ENCODE assay signal across 15 mouse cellular contexts in the genomic region with DNA sequence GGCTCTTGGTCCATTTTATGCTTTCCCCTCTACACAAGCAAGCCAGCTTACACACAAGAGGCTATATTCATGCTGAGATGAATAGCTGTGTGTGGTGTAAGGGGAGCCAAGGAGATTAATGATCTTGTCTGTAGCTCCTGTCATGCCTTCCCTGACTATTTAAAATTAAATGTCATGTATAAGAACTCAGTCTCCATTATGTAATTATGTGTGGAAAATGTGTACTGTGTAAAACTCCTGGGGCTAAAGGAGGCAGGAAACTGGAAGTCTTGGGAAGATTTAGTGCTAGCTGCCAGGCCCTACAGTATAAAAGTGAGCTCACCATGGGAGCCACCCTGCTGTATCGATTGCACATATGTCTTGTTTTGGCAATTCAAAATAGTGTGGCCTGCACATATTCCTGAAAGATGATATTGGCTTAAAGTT.
DNase-seq lines count a peak whose midpoint lies in the region; ATAC-seq and TF ChIP-seq lines count a peak whose summit lies in the region.
"Had no signal": no experiment of that assay in that cellular context is flagged by ENCODE, and none has a peak within 500 bp of the region (broad histone marks: within the 10 kb centered on the region; RNA-seq: fewer than 3 reads in every experiment).

No protein-coding gene starts in this region.

- TF ChIP-seq CTCF in hindbrain, postnatal 0 days (IDR thresholded peaks at IDR 0.05; ENCODE audit: low read depth): no peak
- no peak for TF ChIP-seq CTCF in lung, adult 2 months (IDR thresholded peaks at IDR 0.05; ENCODE audit: insufficient read depth, low read length)

- no peak overlapping the region for H3K27ac ChIP-seq in midbrain, embryonic 13.5 days
- H3K27ac ChIP-seq in midbrain, embryonic 11.5 days (ENCODE audit: low read depth, low read length): no peak overlapping the region
- no peak overlapping the region for H3K27ac ChIP-seq in hindbrain, postnatal 0 days
- H3K27ac ChIP-seq in neural tube, embryonic 14.5 days (ENCODE audit: low read depth, low read length): no peak overlapping the region; the same call in 1 of the 2 replicates
- H3K27ac ChIP-seq: heart, embryonic 13.5 days; kidney, postnatal 0 days; midbrain, embryonic 12.5 days; stomach, embryonic 15.5 days had no signal

- WGBS in midbrain, embryonic 13.5 days: 63% methylated on average over 1 of the region's 1 CpGs
- WGBS in midbrain, embryonic 11.5 days: 81% methylated on average over 1 of the region's 1 CpGs
- 15% methylated on average over 1 of the region's 1 CpGs for WGBS in hindbrain, postnatal 0 days
- WGBS in neural tube, embryonic 14.5 days: 32% methylated on average over 1 of the region's 1 CpGs
- WGBS in lung, adult 2 months: 73% methylated on average over 1 of the region's 1 CpGs

- H3K27me3 ChIP-seq in midbrain, embryonic 13.5 days: no peaks in the 10 kb centered on the region
- no peaks in the 10 kb centered on the region for H3K27me3 ChIP-seq in midbrain, embryonic 11.5 days (ENCODE audit: control insufficient read depth, insufficient read depth, low read length)
- H3K27me3 ChIP-seq in hindbrain, postnatal 0 days (ENCODE audit: insufficient read depth, low read length): no peaks in the 10 kb centered on the region
- no peaks in the 10 kb centered on the region for H3K27me3 ChIP-seq in neural tube, embryonic 14.5 days (ENCODE audit: control insufficient read depth, insufficient read depth, low read length)
- H3K27me3 ChIP-seq: heart, embryonic 13.5 days; midbrain, embryonic 12.5 days; stomach, embryonic 15.5 days had no signal

- DNase-seq in embryo, embryonic 11 days: peak; percentile 21
- DNase-seq in embryo, embryonic 10 days (ENCODE audit: low spot score): no peak
- DNase-seq in midbrain, embryonic 11.5 days (ENCODE audit: low spot score, missing footprints): no peak
- no peak for DNase-seq in hindbrain, postnatal 0 days (ENCODE audit: low spot score)
- no peak for DNase-seq in lung, adult 2 months
- DNase-seq in thymus, adult 18-20 months: no peak
- DNase-seq: adrenal gland, adult 8-10 months; gastrocnemius, postnatal 36 days had no signal

- H3K9ac ChIP-seq in midbrain, embryonic 13.5 days (replicated peaks): no peak overlapping the region
- H3K9ac ChIP-seq in midbrain, embryonic 11.5 days (ENCODE audit: low read length): no peak overlapping the region
- no peak overlapping the region for H3K9ac ChIP-seq in hindbrain, postnatal 0 days (replicated peaks; ENCODE audit: low read length)
- H3K9ac ChIP-seq in neural tube, embryonic 14.5 days (replicated peaks; ENCODE audit: low read depth, low read length): no peak overlapping the region
- H3K9ac ChIP-seq: heart, embryonic 13.5 days; midbrain, embryonic 12.5 days; stomach, embryonic 15.5 days had no signal

- no peak for TF ChIP-seq POLR2A in lung, adult 2 months (IDR thresholded peaks at IDR 0.05; ENCODE audit: borderline replicate concordance, extremely low read depth, low read depth, low read length)

- no peaks in the 10 kb centered on the region for H3K9me3 ChIP-seq in midbrain, embryonic 13.5 days
- no peaks in the 10 kb centered on the region for H3K9me3 ChIP-seq in midbrain, embryonic 11.5 days (ENCODE audit: control insufficient read depth, low read length)
- no peaks in the 10 kb centered on the region for H3K9me3 ChIP-seq in hindbrain, postnatal 0 days (ENCODE audit: low read length)
- H3K9me3 ChIP-seq in neural tube, embryonic 14.5 days (ENCODE audit: control insufficient read depth, low read length): no peaks in the 10 kb centered on the region
- H3K9me3 ChIP-seq: heart, embryonic 13.5 days; midbrain, embryonic 12.5 days; stomach, embryonic 15.5 days had no signal

- no peak overlapping the region for H3K4me3 ChIP-seq in midbrain, embryonic 13.5 days (replicated peaks)
- no peak overlapping the region for H3K4me3 ChIP-seq in midbrain, embryonic 11.5 days (ENCODE audit: low read depth, low read length)
- no peak overlapping the region for H3K4me3 ChIP-seq in hindbrain, postnatal 0 days (ENCODE audit: low read length)
- H3K4me3 ChIP-seq in neural tube, embryonic 14.5 days (ENCODE audit: low read depth, low read length): no peak overlapping the region
- no peak overlapping the region for H3K4me3 ChIP-seq in lung, adult 2 months (replicated peaks; ENCODE audit: extremely low read depth, low read depth, low read length)
- H3K4me3 ChIP-seq: heart, embryonic 13.5 days; midbrain, embryonic 12.5 days; stomach, embryonic 15.5 days had no signal

- H3K4me2 ChIP-seq in midbrain, embryonic 13.5 days (replicated peaks): no peak overlapping the region
- H3K4me2 ChIP-seq in midbrain, embryonic 11.5 days: no peak overlapping the region
- no peak overlapping the region for H3K4me2 ChIP-seq in hindbrain, postnatal 0 days (ENCODE audit: low read depth, low read length)
- H3K4me2 ChIP-seq in neural tube, embryonic 14.5 days (ENCODE audit: low read depth, low read length): no peak overlapping the region
- H3K4me2 ChIP-seq: heart, embryonic 13.5 days; midbrain, embryonic 12.5 days; stomach, embryonic 15.5 days had no signal

- H3K4me1 ChIP-seq in midbrain, embryonic 13.5 days (replicated peaks): peaks cover 7% of the 10 kb centered on the region
- no peaks in the 10 kb centered on the region for H3K4me1 ChIP-seq in midbrain, embryonic 11.5 days (ENCODE audit: control insufficient read depth, insufficient read depth, low read length)
- no peaks in the 10 kb centered on the region for H3K4me1 ChIP-seq in hindbrain, postnatal 0 days (ENCODE audit: insufficient read depth, low read length)
- peaks cover 11% of the 10 kb centered on the region; the same call in 1 of the 2 replicates for H3K4me1 ChIP-seq in neural tube, embryonic 14.5 days (ENCODE audit: control insufficient read depth, insufficient read depth, low read length)
- H3K4me1 ChIP-seq in lung, adult 2 months (ENCODE audit: control insufficient read depth, insufficient read depth, low read length): no peaks in the 10 kb centered on the region
- H3K4me1 ChIP-seq: stomach, embryonic 15.5 days had no signal

- H3K36me3 ChIP-seq in midbrain, embryonic 13.5 days: no peaks in the 10 kb centered on the region
- no peaks in the 10 kb centered on the region for H3K36me3 ChIP-seq in midbrain, embryonic 11.5 days (ENCODE audit: control insufficient read depth, insufficient read depth, low read length)
- no peaks in the 10 kb centered on the region for H3K36me3 ChIP-seq in hindbrain, postnatal 0 days (ENCODE audit: insufficient read depth, low read length)
- no peaks in the 10 kb centered on the region for H3K36me3 ChIP-seq in neural tube, embryonic 14.5 days (ENCODE audit: control insufficient read depth, insufficient read depth, low read length)
- H3K36me3 ChIP-seq: heart, embryonic 13.5 days; midbrain, embryonic 12.5 days; stomach, embryonic 15.5 days had no signal

- ATAC-seq in midbrain, embryonic 13.5 days: peak; percentile 53; the same call in 1 of the 2 replicates
- ATAC-seq in midbrain, embryonic 11.5 days (ENCODE audit: low FRiP score): no peak
- peak; percentile 76 for ATAC-seq in hindbrain, postnatal 0 days
- peak; percentile 75; the same call in 1 of the 2 replicates for ATAC-seq in neural tube, embryonic 14.5 days (ENCODE audit: low read depth)
- ATAC-seq: lung, postnatal 0 days had no signal
